Mouse (Mus musculus): ENCODE results near the gene Litaf. TPM values are rescaled to one million over a fixed set of nuclear protein-coding genes. Genes with fewer than 3 reads are reported as not detected.

Litaf gene
- polyA plus RNA-seq, 1 experiment from 2014 or later = 69.5 TPM

- TF ChIP-seq CTCF (IDR thresholded peaks at IDR 0.05; ENCODE audit: low read depth) (no peak), EP300 (optimal IDR thresholded peaks at IDR 0.05) (no peak)
- peaks cover 4% of the 10 kb centered on the region for H3K4me1 ChIP-seq (replicated peaks; ENCODE audit: control insufficient read depth, insufficient read depth)
Observed at GRCm38 (mm10) chr16:11064341-11064740, 1.6 kb downstream of the Litaf start.

GRCm38 (mm10) chr16:11062794-11063721 is 2.9 kb downstream of the Litaf start:
- DNase-seq (ENCODE audit: low spot score) (peak; percentile 71), ATAC-seq (ENCODE audit: low FRiP score, low TSS enrichment) (peak; percentile 56; the same call in 1 of the 2 replicates)
- Histone ChIP-seq H3K27me3 (ENCODE audit: control insufficient read depth, insufficient read depth, low read length) (no peaks in the 10 kb centered on the region), H3K4me1 (replicated peaks; ENCODE audit: control insufficient read depth, insufficient read depth) (peaks cover 4% of the 10 kb centered on the region), H3K4me3 (ENCODE audit: low read depth, low read length) (no peak overlapping the region), H3K9ac (ENCODE audit: low read length) (peak overlapping the region; percentile 59), H3K36me3 (ENCODE audit: control insufficient read depth, insufficient read depth, low read length) (no peaks in the 10 kb centered on the region), H3K4me2 (replicated peaks; ENCODE audit: low read depth) (peak overlapping the region; percentile 11; the same call in 1 of the 2 replicates), H3K27ac (replicated peaks) (peak overlapping the region; percentile 89), H3K9me3 (ENCODE audit: control insufficient read depth, low read length) (no peaks in the 10 kb centered on the region)
- WGBS = 20% methylated on average over 13 of the region's 13 CpGs
- TF ChIP-seq CTCF (IDR thresholded peaks at IDR 0.05; ENCODE audit: low read depth) = no peak

More at GRCm38 (mm10) chr16:11064341-11064740, 1.6 kb downstream of the Litaf start:
- ATAC-seq (ENCODE audit: low FRiP score, low TSS enrichment) (no peak), DNase-seq (ENCODE audit: low spot score) (no peak)
- 94% methylated on average over 4 of the region's 4 CpGs for WGBS
- Histone ChIP-seq H3K36me3 (ENCODE audit: control insufficient read depth, insufficient read depth, low read length) (no peaks in the 10 kb centered on the region), H3K4me3 (ENCODE audit: low read depth, low read length) (no peak overlapping the region), H3K27me3 (ENCODE audit: control insufficient read depth, insufficient read depth, low read length) (no peaks in the 10 kb centered on the region), H3K9me3 (ENCODE audit: control insufficient read depth, low read length) (no peaks in the 10 kb centered on the region), H3K27ac (replicated peaks) (no peak overlapping the region), H3K4me2 (replicated peaks; ENCODE audit: low read depth) (no peak overlapping the region), H3K9ac (ENCODE audit: low read length) (no peak overlapping the region)

GRCm38 (mm10) chr16:11060645-11061044 is 5.3 kb downstream of the Litaf start, which contains the start of gene Snn:
Gene Snn (plus strand): TSS chr16:11060945.
- no peak within 1 kb of the TSS for H3K4me3 ChIP-seq (ENCODE audit: low read depth, low read length)
- no peak for TF ChIP-seq CTCF (IDR thresholded peaks at IDR 0.05; ENCODE audit: low read depth)
- TF ChIP-seq EP300 (optimal IDR thresholded peaks at IDR 0.05) = no peak
- no peaks in the 10 kb centered on the region for H3K27me3 ChIP-seq (ENCODE audit: control insufficient read depth, insufficient read depth, low read length)
- H3K4me1 ChIP-seq (replicated peaks; ENCODE audit: control insufficient read depth, insufficient read depth) = no peaks in the 10 kb centered on the region
- no peak for DNase-seq (ENCODE audit: low spot score)
- ATAC-seq (ENCODE audit: low FRiP score, low TSS enrichment) = no peak
- no peak within 1 kb of the TSS for H3K9ac ChIP-seq (ENCODE audit: low read length)
- WGBS = 87% methylated on average over 4 of the region's 4 CpGs
- H3K27ac ChIP-seq (replicated peaks) = no peak within 1 kb of the TSS
- H3K9me3 ChIP-seq (ENCODE audit: control insufficient read depth, low read length) = no peaks in the 10 kb centered on the region
- H3K4me2 ChIP-seq (replicated peaks; ENCODE audit: low read depth) = no peak within 1 kb of the TSS
- H3K36me3 ChIP-seq (ENCODE audit: control insufficient read depth, insufficient read depth, low read length) = no peaks in the 10 kb centered on the region

- H3K4me2 ChIP-seq (replicated peaks; ENCODE audit: low read depth) = no peak overlapping the region
- H3K9ac ChIP-seq (ENCODE audit: low read length) = no peak overlapping the region
- ATAC-seq (ENCODE audit: low FRiP score, low TSS enrichment) (peak; percentile 39), DNase-seq (ENCODE audit: low spot score) (no peak)
- WGBS = 73% methylated on average over 5 of the region's 5 CpGs
- TF ChIP-seq CTCF (IDR thresholded peaks at IDR 0.05; ENCODE audit: low read depth) = no peak
- TF ChIP-seq EP300 (optimal IDR thresholded peaks at IDR 0.05) = no peak
- H3K27me3 ChIP-seq (ENCODE audit: control insufficient read depth, insufficient read depth, low read length) = no peaks in the 10 kb centered on the region
- no peaks in the 10 kb centered on the region for H3K9me3 ChIP-seq (ENCODE audit: control insufficient read depth, low read length)
- H3K36me3 ChIP-seq (ENCODE audit: control insufficient read depth, insufficient read depth, low read length) = no peaks in the 10 kb centered on the region
- H3K27ac ChIP-seq (replicated peaks) = no peak overlapping the region
- no peaks in the 10 kb centered on the region for H3K4me1 ChIP-seq (replicated peaks; ENCODE audit: control insufficient read depth, insufficient read depth)
- no peak overlapping the region for H3K4me3 ChIP-seq (ENCODE audit: low read depth, low read length)
Observed at GRCm38 (mm10) chr16:11055916-11056315, 10.0 kb downstream of the Litaf start.

- no peak overlapping the region for H3K4me3 ChIP-seq (ENCODE audit: low read depth, low read length)
- no peaks in the 10 kb centered on the region for H3K9me3 ChIP-seq (ENCODE audit: control insufficient read depth, low read length)
- H3K9ac ChIP-seq (ENCODE audit: low read length) = no peak overlapping the region
- no peak for TF ChIP-seq EP300 (optimal IDR thresholded peaks at IDR 0.05)
- TF ChIP-seq CTCF (IDR thresholded peaks at IDR 0.05; ENCODE audit: low read depth) = no peak; the same call in 1 of the 2 replicates
- 79% methylated on average over 6 of the region's 6 CpGs for WGBS
- no peaks in the 10 kb centered on the region for H3K27me3 ChIP-seq (ENCODE audit: control insufficient read depth, insufficient read depth, low read length)
- no peaks in the 10 kb centered on the region for H3K4me1 ChIP-seq (replicated peaks; ENCODE audit: control insufficient read depth, insufficient read depth)
- H3K4me2 ChIP-seq (replicated peaks; ENCODE audit: low read depth) = no peak overlapping the region
- ATAC-seq (ENCODE audit: low FRiP score, low TSS enrichment) = no peak
- no peak overlapping the region for H3K27ac ChIP-seq (replicated peaks)
- no peaks in the 10 kb centered on the region for H3K36me3 ChIP-seq (ENCODE audit: control insufficient read depth, insufficient read depth, low read length)
- no peak for DNase-seq (ENCODE audit: low spot score)
Observed at GRCm38 (mm10) chr16:11054871-11055270, 11.1 kb downstream of the Litaf start.

GRCm38 (mm10) chr16:11054409-11054808 is 11.5 kb downstream of the Litaf start:
- TF ChIP-seq CTCF (IDR thresholded peaks at IDR 0.05; ENCODE audit: low read depth) = no peak
- TF ChIP-seq EP300 (optimal IDR thresholded peaks at IDR 0.05) = no peak
- ATAC-seq (ENCODE audit: low FRiP score, low TSS enrichment) (no peak), DNase-seq (ENCODE audit: low spot score) (no peak)

More at GRCm38 (mm10) chr16:11054409-11054808, 11.5 kb downstream of the Litaf start:
- Histone ChIP-seq H3K9me3 (ENCODE audit: control insufficient read depth, low read length) (no peaks in the 10 kb centered on the region), H3K4me3 (ENCODE audit: low read depth, low read length) (no peak overlapping the region), H3K36me3 (ENCODE audit: control insufficient read depth, insufficient read depth, low read length) (no peaks in the 10 kb centered on the region), H3K4me2 (replicated peaks; ENCODE audit: low read depth) (no peak overlapping the region), H3K4me1 (replicated peaks; ENCODE audit: control insufficient read depth, insufficient read depth) (no peaks in the 10 kb centered on the region), H3K27ac (replicated peaks) (no peak overlapping the region), H3K27me3 (ENCODE audit: control insufficient read depth, insufficient read depth, low read length) (no peaks in the 10 kb centered on the region), H3K9ac (ENCODE audit: low read length) (no peak overlapping the region)
- WGBS = 65% methylated on average over 6 of the region's 6 CpGs

Measured in stomach, postnatal 0 days (tissue).